Mouse (Mus musculus): ENCODE results near the gene Fgr. TPM values are rescaled to one million over a fixed set of nuclear protein-coding genes. Genes with fewer than 3 reads are reported as not detected.

Gene Fgr
- total and polyA plus RNA-seq, 3 experiments, result 0.05 TPM; not detected in 2

- TF ChIP-seq TAL1 (conservative IDR thresholded peaks at IDR 0.05; ENCODE audit: low read depth, low read length), result no peak
- no peak for TF ChIP-seq GATA2 (IDR thresholded peaks at IDR 0.05; ENCODE audit: borderline replicate concordance, low read depth, low read length)
- TF ChIP-seq GATA1 (IDR thresholded peaks at IDR 0.05; ENCODE audit: borderline replicate concordance, low read length), result no peak
- no peak for TF ChIP-seq CTCF (IDR thresholded peaks at IDR 0.05; ENCODE audit: low read depth, low read length)
- no peak for TF ChIP-seq POLR2AphosphoS5 (IDR thresholded peaks at IDR 0.05; ENCODE audit: insufficient replicate concordance, low read depth, low read length)
- peaks cover 52% of the 10 kb centered on the region for H3K36me3 ChIP-seq (replicated peaks)
- ATAC-seq (ENCODE audit: extremely low read depth, insufficient number of reproducible peaks, low FRiP score, poor library complexity, severe bottlenecking) (no peak), DNase-seq (ENCODE audit: low spot score) (no peak)
- H3K4me1 ChIP-seq (ENCODE audit: insufficient read depth, low read depth, low read length), result peaks cover 61% of the 10 kb centered on the region
- peaks cover 36% of the 10 kb centered on the region; the same call in 1 of the 2 replicates for H3K27me3 ChIP-seq (ENCODE audit: insufficient read depth, low read length)
- H3K9me3 ChIP-seq (replicated peaks), result no peaks in the 10 kb centered on the region
- H3K4me3 ChIP-seq (ENCODE audit: low read depth, low read length), result no peak overlapping the region
Measured at GRCm38 (mm10) chr4:133017597-133018262, 43.8 kb downstream of the Fgr start.

- peaks cover 58% of the 10 kb centered on the region for H3K36me3 ChIP-seq (replicated peaks)
- ATAC-seq (ENCODE audit: extremely low read depth, insufficient number of reproducible peaks, low FRiP score, poor library complexity, severe bottlenecking), result no peak
Measured at GRCm38 (mm10) chr4:133018263-133018798, 44.4 kb downstream of the Fgr start.

GRCm38 (mm10) chr4:133020721-133021120, 46.8 kb downstream of the Fgr start:
- peaks cover 15% of the 10 kb centered on the region; the same call in 1 of the 2 replicates for H3K27me3 ChIP-seq (ENCODE audit: insufficient read depth, low read length)
- DNase-seq (ENCODE audit: low spot score) (no peak), ATAC-seq (ENCODE audit: extremely low read depth, insufficient number of reproducible peaks, low FRiP score, poor library complexity, severe bottlenecking) (no peak)
- H3K36me3 ChIP-seq (replicated peaks), result peaks cover 72% of the 10 kb centered on the region
- TF ChIP-seq GATA2 (IDR thresholded peaks at IDR 0.05; ENCODE audit: borderline replicate concordance, low read depth, low read length) (no peak), GATA1 (IDR thresholded peaks at IDR 0.05; ENCODE audit: borderline replicate concordance, low read length) (no peak), TAL1 (conservative IDR thresholded peaks at IDR 0.05; ENCODE audit: low read depth, low read length) (no peak), CTCF (IDR thresholded peaks at IDR 0.05; ENCODE audit: low read depth, low read length) (no peak), POLR2AphosphoS5 (IDR thresholded peaks at IDR 0.05; ENCODE audit: insufficient replicate concordance, low read depth, low read length) (no peak)
- no peak overlapping the region for H3K4me3 ChIP-seq (ENCODE audit: low read depth, low read length)
- H3K4me1 ChIP-seq (ENCODE audit: insufficient read depth, low read depth, low read length), result peaks cover 52% of the 10 kb centered on the region
- H3K9me3 ChIP-seq (replicated peaks), result no peaks in the 10 kb centered on the region

More at GRCm38 (mm10) chr4:133018263-133018798, 44.4 kb downstream of the Fgr start:
- Histone ChIP-seq H3K4me3 (ENCODE audit: low read depth, low read length) (no peak overlapping the region), H3K9me3 (replicated peaks) (no peaks in the 10 kb centered on the region), H3K4me1 (ENCODE audit: insufficient read depth, low read depth, low read length) (peaks cover 55% of the 10 kb centered on the region), H3K27me3 (ENCODE audit: insufficient read depth, low read length) (peaks cover 30% of the 10 kb centered on the region; the same call in 1 of the 2 replicates)
- no peak for TF ChIP-seq CTCF (IDR thresholded peaks at IDR 0.05; ENCODE audit: low read depth, low read length)
- DNase-seq (ENCODE audit: low spot score), result no peak

- no peak for ATAC-seq (ENCODE audit: extremely low read depth, insufficient number of reproducible peaks, low FRiP score, poor library complexity, severe bottlenecking)
- Histone ChIP-seq H3K9me3 (replicated peaks) (no peaks in the 10 kb centered on the region), H3K4me1 (ENCODE audit: insufficient read depth, low read depth, low read length) (peaks cover 51% of the 10 kb centered on the region), H3K36me3 (replicated peaks) (peaks cover 75% of the 10 kb centered on the region), H3K4me3 (ENCODE audit: low read depth, low read length) (no peak overlapping the region), H3K27me3 (ENCODE audit: insufficient read depth, low read length) (peaks cover 15% of the 10 kb centered on the region; the same call in 1 of the 2 replicates)
- DNase-seq (ENCODE audit: low spot score), result no peak
- TF ChIP-seq GATA2 (IDR thresholded peaks at IDR 0.05; ENCODE audit: borderline replicate concordance, low read depth, low read length) (no peak), GATA1 (IDR thresholded peaks at IDR 0.05; ENCODE audit: borderline replicate concordance, low read length) (no peak), TAL1 (conservative IDR thresholded peaks at IDR 0.05; ENCODE audit: low read depth, low read length) (no peak), POLR2AphosphoS5 (IDR thresholded peaks at IDR 0.05; ENCODE audit: insufficient replicate concordance, low read depth, low read length) (no peak), CTCF (IDR thresholded peaks at IDR 0.05; ENCODE audit: low read depth, low read length) (no peak)
Measured at GRCm38 (mm10) chr4:133021181-133021671, 47.3 kb downstream of the Fgr start.

- Histone ChIP-seq H3K4me3 (ENCODE audit: low read depth, low read length) (no peak overlapping the region), H3K4me1 (ENCODE audit: insufficient read depth, low read depth, low read length) (peaks cover 49% of the 10 kb centered on the region), H3K36me3 (replicated peaks) (peaks cover 74% of the 10 kb centered on the region), H3K27me3 (ENCODE audit: insufficient read depth, low read length) (peaks cover 8% of the 10 kb centered on the region; the same call in 1 of the 2 replicates), H3K9me3 (replicated peaks) (no peaks in the 10 kb centered on the region)
- no peak for TF ChIP-seq CTCF (IDR thresholded peaks at IDR 0.05; ENCODE audit: low read depth, low read length)
- no peak for TF ChIP-seq POLR2AphosphoS5 (IDR thresholded peaks at IDR 0.05; ENCODE audit: insufficient replicate concordance, low read depth, low read length)
- no peak for TF ChIP-seq GATA2 (IDR thresholded peaks at IDR 0.05; ENCODE audit: borderline replicate concordance, low read depth, low read length)
- TF ChIP-seq GATA1 (IDR thresholded peaks at IDR 0.05; ENCODE audit: borderline replicate concordance, low read length), result no peak
- no peak for TF ChIP-seq TAL1 (conservative IDR thresholded peaks at IDR 0.05; ENCODE audit: low read depth, low read length)
- no peak for DNase-seq (ENCODE audit: low spot score)
- no peak for ATAC-seq (ENCODE audit: extremely low read depth, insufficient number of reproducible peaks, low FRiP score, poor library complexity, severe bottlenecking)
Measured at GRCm38 (mm10) chr4:133022217-133022616, 48.3 kb downstream of the Fgr start.

- DNase-seq (ENCODE audit: low spot score) (no peak), ATAC-seq (ENCODE audit: extremely low read depth, insufficient number of reproducible peaks, low FRiP score, poor library complexity, severe bottlenecking) (no peak)
- Histone ChIP-seq H3K4me3 (ENCODE audit: low read depth, low read length) (no peak overlapping the region), H3K27me3 (ENCODE audit: insufficient read depth, low read length) (peaks cover 6% of the 10 kb centered on the region; the same call in 1 of the 2 replicates), H3K4me1 (ENCODE audit: insufficient read depth, low read depth, low read length) (peaks cover 40% of the 10 kb centered on the region), H3K9me3 (replicated peaks) (no peaks in the 10 kb centered on the region), H3K36me3 (replicated peaks) (peaks cover 79% of the 10 kb centered on the region)
- TF ChIP-seq TAL1 (conservative IDR thresholded peaks at IDR 0.05; ENCODE audit: low read depth, low read length), result no peak
- no peak for TF ChIP-seq POLR2AphosphoS5 (IDR thresholded peaks at IDR 0.05; ENCODE audit: insufficient replicate concordance, low read depth, low read length)
- no peak for TF ChIP-seq GATA1 (IDR thresholded peaks at IDR 0.05; ENCODE audit: borderline replicate concordance, low read length)
- TF ChIP-seq GATA2 (IDR thresholded peaks at IDR 0.05; ENCODE audit: borderline replicate concordance, low read depth, low read length), result no peak
- no peak for TF ChIP-seq CTCF (IDR thresholded peaks at IDR 0.05; ENCODE audit: low read depth, low read length)
Measured at GRCm38 (mm10) chr4:133022954-133023635, 49.2 kb downstream of the Fgr start.

Data from G1E (cell line).